Mouse (Mus musculus) lung, postnatal 0 days (tissue): ENCODE data around the gene Smc6.

ENCODE experiments used
- CTCF ChIP-seq: IDR thresholded peaks from 2 replicates; pipeline ENCODE4 v1.5.1; 2016; ENCODE audit warnings: antibody characterized with exemption, mild to moderate bottlenecking
- EP300 ChIP-seq: IDR thresholded peaks from 2 replicates; pipeline ENCODE4 v1.6.1; 2016; ENCODE audit warnings: antibody characterized with exemption, mild to moderate bottlenecking, control low read depth

- no peak for TF ChIP-seq CTCF
- TF ChIP-seq EP300: no peak
Observed at GRCm38 (mm10) chr12:11272568-11272967, 6.9 kb downstream of the Smc6 start.
